Mouse (Mus musculus) gastrocnemius, adult 18-20 months (tissue): ENCODE results near the gene Hist1h2an. TPM values are rescaled to one million over a fixed set of nuclear protein-coding genes. Genes with fewer than 3 reads are reported as not detected.

ENCODE experiments used
- microRNA-seq: library from miRNA; unstranded; fragments of <30 nt; microRNA quantifications from one replicate; pipeline ENCODE4 v1.2.0, GENCODE M21; 2021
- total RNA-seq, 2 experiments: library from RNA; stranded (reverse); gene quantifications; 2 replicates each; pipeline ENCODE4 v1.2.3; 2021

Gene Hist1h2an
- total RNA-seq, 2 experiments from 2014 or later: not detected

Small RNA genes within 50 kb of the gene (microRNA-seq; reads per million reads assigned to microRNA genes)
- gene Gm19658: not detected
- not detected for gene Gm44346
- gene Gm44454: not detected
- gene Gm44466: not detected

Other genes starting within 250 kb of the Hist1h2an start
- not detected for gene Olfr1366, start 244.4 kb downstream of the Hist1h2an start, total RNA-seq
- not detected for gene Olfr1535, start 227.3 kb downstream of the Hist1h2an start, total RNA-seq
- gene Olfr1364, start 205.5 kb downstream of the Hist1h2an start, total RNA-seq: not detected
- not detected for gene Olfr1362, start 173.2 kb downstream of the Hist1h2an start, total RNA-seq
- gene Olfr11, start 144.7 kb downstream of the Hist1h2an start, total RNA-seq: not detected
- gene Olfr1361, start 123.8 kb downstream of the Hist1h2an start, total RNA-seq: not detected
- gene Olfr1360, start 109.8 kb downstream of the Hist1h2an start, total RNA-seq: not detected
- not detected for gene Olfr1359, start 89.1 kb downstream of the Hist1h2an start, total RNA-seq
- gene Hist1h2bl, start 71.1 kb downstream of the Hist1h2an start, total RNA-seq: 1 to 10 TPM; 3.4 to 3.7 TPM
- 1 to 10 TPM in 1 of 2 experiments, not detected in 1; 1.5 TPM for gene Hist1h2ai, start 70.8 kb downstream of the Hist1h2an start, total RNA-seq
- 1 to 10 TPM in 1 of 2 experiments, not detected in 1; 2.3 TPM for gene Hist1h3h, start 69.6 kb downstream of the Hist1h2an start, total RNA-seq
- not detected for gene Hist1h2bm, start 65.2 kb downstream of the Hist1h2an start, total RNA-seq
- gene Hist1h4j, start 52.2 kb downstream of the Hist1h2an start, total RNA-seq: under 1 TPM; 0.43 to 0.59 TPM
- gene Hist1h4k, start 36.7 kb downstream of the Hist1h2an start, total RNA-seq: 10 to 100 TPM; 15.2 to 22.0 TPM
- gene Hist1h2ak, start 33.4 kb downstream of the Hist1h2an start, total RNA-seq: not detected
- 1 to 10 TPM in 1 of 2 experiments, not detected in 1; 1.1 TPM for gene Hist1h2bn, start 33.1 kb downstream of the Hist1h2an start, total RNA-seq
- gene Hist1h1b, start 6.6 kb downstream of the Hist1h2an start, total RNA-seq: under 1 TPM; 0.32 to 0.52 TPM
- 10 to 100 TPM; 12.0 to 12.2 TPM for gene Hist1h3i, start 3.8 kb downstream of the Hist1h2an start, total RNA-seq
- gene Hist1h2bp, start 243 bp upstream of the Hist1h2an start, total RNA-seq: not detected
- 10 to 100 TPM; 14.4 to 17.7 TPM for gene Hist1h2bq, start 23.0 kb upstream of the Hist1h2an start, total RNA-seq
- gene Hist1h2ao, start 23.2 kb upstream of the Hist1h2an start, total RNA-seq: 1 to 10 TPM; 3.1 to 3.5 TPM
- 10 to 100 TPM; 46.0 to 49.7 TPM for gene Hist1h4m, start 24.5 kb upstream of the Hist1h2an start, total RNA-seq
- 1 to 10 TPM; 5.3 to 9.1 TPM for gene Hist1h4n, start 45.0 kb upstream of the Hist1h2an start, total RNA-seq
- not detected for gene Hist1h2ap, start 46.3 kb upstream of the Hist1h2an start, total RNA-seq
- 10 to 100 TPM; 14.3 to 17.8 TPM for gene Hist1h2br, start 46.5 kb upstream of the Hist1h2an start, total RNA-seq
- gene Zfp184, start 157.9 kb upstream of the Hist1h2an start, total RNA-seq: under 1 TPM; 0.48 to 0.69 TPM
- gene Pom121l2, start 194.0 kb upstream of the Hist1h2an start, total RNA-seq: not detected
- gene Prss16, start 222.5 kb upstream of the Hist1h2an start, total RNA-seq: not detected
- 1 to 10 TPM; 1.6 to 2.2 TPM for gene Hist1h2ah, start 248.3 kb upstream of the Hist1h2an start, total RNA-seq
- gene Hist1h2bk, start 248.7 kb upstream of the Hist1h2an start, total RNA-seq: 1 to 10 TPM; 2.1 to 3.6 TPM